Mouse (Mus musculus) hindbrain, embryonic 10.5 days (tissue): ENCODE measurements around the gene Phka2. TPM values are rescaled to one million over a fixed set of nuclear protein-coding genes. Genes with fewer than 3 reads are reported as not detected.

Experiments used
- DNase-seq: peaks from one replicate; pipeline ENCODE4 v3.0.0-alpha.2; 2017; ENCODE audit warnings: low spot score
- H3K27ac ChIP-seq: fragments of 300-500 bp; sonication (generic); 2 replicates; pipeline ENCODE4 v1.5.1; 2016; ENCODE audit warnings: mild to moderate bottlenecking, moderate library complexity
- H3K27me3 ChIP-seq: fragments of 300-500 bp; sonication (generic); 2 replicates; pipeline ENCODE4 v1.6.1; 2016; ENCODE audit warnings: mild to moderate bottlenecking; ENCODE audit not compliant: poor library complexity, insufficient read depth, severe bottlenecking
- H3K36me3 ChIP-seq: fragments of 300-500 bp; sonication (generic); 2 replicates; pipeline ENCODE4 v1.6.1; 2016; ENCODE audit warnings: mild to moderate bottlenecking, moderate library complexity
- H3K4me1 ChIP-seq: fragments of 300-500 bp; sonication (generic); replicated peaks from 2 replicates; pipeline ENCODE4 v1.6.1; 2016; ENCODE audit warnings: mild to moderate bottlenecking
- H3K4me3 ChIP-seq: fragments of 300-500 bp; sonication (generic); 2 replicates; pipeline ENCODE4 v1.5.1; 2016; ENCODE audit warnings: mild to moderate bottlenecking, moderate library complexity
- H3K9me3 ChIP-seq: fragments of 300-500 bp; sonication (generic); 2 replicates; pipeline ENCODE4 v1.6.1; 2016; ENCODE audit warnings: mild to moderate bottlenecking, moderate library complexity
- WGBS: fragments of 180-500 bp; shearing (Covaris S2); methylation state at CpG from one replicate; pipeline ENCODE4 v1.1.7; 2016; 5-methylcytosine and 5-hydroxymethylcytosine counted together
- polyA plus RNA-seq: library from polyadenylated mRNA; unstranded; fragments of >200 nt; fragmentation: Nextera tagmentation; extraction: Ambion mirVana; gene quantifications from 2 replicates; pipeline ENCODE4 v1.2.1, GENCODE M21; 2016

Gene Phka2
- polyA plus RNA-seq, 1 experiment from 2014 or later: 16.5 TPM

DNA sequence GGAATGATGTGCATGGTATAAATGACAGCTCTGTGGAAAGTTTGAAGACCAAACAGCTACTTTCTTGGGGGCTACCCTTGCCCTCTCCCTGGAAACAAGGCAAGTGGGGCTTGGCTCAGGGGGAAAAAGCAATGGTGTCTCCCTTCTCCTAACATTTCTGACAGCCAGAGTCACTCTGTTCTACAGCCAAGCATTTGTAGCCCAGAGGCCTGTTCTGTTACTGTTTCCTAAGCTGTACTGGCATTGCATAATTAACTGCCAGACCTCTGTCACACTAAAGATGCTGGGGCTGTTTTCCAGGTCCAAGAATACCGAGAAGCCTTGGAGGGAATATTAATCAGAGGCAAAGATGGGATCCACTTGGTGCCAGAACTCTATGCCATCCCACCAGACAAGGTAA, 46.9 kb downstream of the Phka2 start:
- H3K27me3 ChIP-seq: peaks cover 52% of the 10 kb centered on the region
- H3K27ac ChIP-seq: no peak overlapping the region
- H3K36me3 ChIP-seq: peaks cover 19% of the 10 kb centered on the region; the same call in 1 of the 2 replicates
- H3K9me3 ChIP-seq: no peaks in the 10 kb centered on the region
- no peaks in the 10 kb centered on the region for H3K4me1 ChIP-seq
- H3K4me3 ChIP-seq: no peak overlapping the region
- no peak for DNase-seq
- WGBS: 85% methylated on average over 1 of the region's 1 CpGs

DNA sequence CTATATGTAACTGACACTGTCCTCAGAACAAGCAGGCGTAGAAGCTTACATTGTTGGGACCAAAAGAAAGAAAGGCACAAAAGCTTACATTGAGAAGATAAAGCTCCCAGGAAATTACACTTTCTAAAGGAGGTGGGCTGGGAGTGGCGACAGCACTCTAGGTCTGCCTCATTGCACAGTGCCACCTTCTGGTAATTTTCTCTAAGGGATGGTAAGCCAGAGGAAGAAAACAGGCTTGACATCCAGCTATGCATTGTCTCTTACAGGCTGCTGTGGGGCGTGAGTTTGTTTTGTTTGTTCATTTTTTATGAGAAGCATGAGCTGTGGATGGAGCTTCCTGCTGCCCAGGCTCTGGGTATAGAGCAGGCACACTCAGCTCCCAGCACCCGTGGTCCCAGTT, 50.1 kb downstream of the Phka2 start:
- H3K27me3 ChIP-seq: peaks cover 70% of the 10 kb centered on the region
- DNase-seq: no peak
- no peaks in the 10 kb centered on the region for H3K9me3 ChIP-seq
- no peaks in the 10 kb centered on the region for H3K4me1 ChIP-seq
- 0 out of 2 replicates have a peak, but pooled peaks cover 12% of the 10 kb centered on the region for H3K36me3 ChIP-seq
- WGBS: 63% methylated on average over 4 of the region's 4 CpGs
- no peak overlapping the region for H3K4me3 ChIP-seq
- no peak overlapping the region for H3K27ac ChIP-seq

DNA sequence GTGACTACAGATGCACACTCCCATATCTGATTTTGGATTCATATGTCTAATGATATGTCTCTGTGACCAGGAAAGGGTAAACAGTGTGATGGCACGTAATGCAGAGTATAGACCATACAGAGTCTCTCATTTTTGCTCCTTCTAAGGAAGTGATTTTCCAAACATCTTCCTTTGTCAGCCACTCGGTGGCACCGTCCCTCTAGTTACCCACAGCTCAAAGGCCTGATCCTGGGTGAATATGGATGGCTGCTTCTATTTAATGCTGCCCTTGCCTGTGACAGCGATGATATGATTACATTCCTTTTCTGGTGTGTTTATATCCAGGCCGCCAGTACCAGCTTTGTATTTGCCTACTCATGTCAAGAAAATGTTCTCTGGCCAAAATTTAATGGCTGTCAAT, 81.6 kb downstream of the Phka2 start:
- peaks cover 8% of the 10 kb centered on the region; the same call in 1 of the 2 replicates for H3K36me3 ChIP-seq
- peaks cover 79% of the 10 kb centered on the region for H3K27me3 ChIP-seq
- no peak overlapping the region for H3K4me3 ChIP-seq
- 81% methylated on average over 5 of the region's 5 CpGs for WGBS
- H3K4me1 ChIP-seq: no peaks in the 10 kb centered on the region
- DNase-seq: no peak
- H3K9me3 ChIP-seq: no peaks in the 10 kb centered on the region
- no peak overlapping the region for H3K27ac ChIP-seq

DNA sequence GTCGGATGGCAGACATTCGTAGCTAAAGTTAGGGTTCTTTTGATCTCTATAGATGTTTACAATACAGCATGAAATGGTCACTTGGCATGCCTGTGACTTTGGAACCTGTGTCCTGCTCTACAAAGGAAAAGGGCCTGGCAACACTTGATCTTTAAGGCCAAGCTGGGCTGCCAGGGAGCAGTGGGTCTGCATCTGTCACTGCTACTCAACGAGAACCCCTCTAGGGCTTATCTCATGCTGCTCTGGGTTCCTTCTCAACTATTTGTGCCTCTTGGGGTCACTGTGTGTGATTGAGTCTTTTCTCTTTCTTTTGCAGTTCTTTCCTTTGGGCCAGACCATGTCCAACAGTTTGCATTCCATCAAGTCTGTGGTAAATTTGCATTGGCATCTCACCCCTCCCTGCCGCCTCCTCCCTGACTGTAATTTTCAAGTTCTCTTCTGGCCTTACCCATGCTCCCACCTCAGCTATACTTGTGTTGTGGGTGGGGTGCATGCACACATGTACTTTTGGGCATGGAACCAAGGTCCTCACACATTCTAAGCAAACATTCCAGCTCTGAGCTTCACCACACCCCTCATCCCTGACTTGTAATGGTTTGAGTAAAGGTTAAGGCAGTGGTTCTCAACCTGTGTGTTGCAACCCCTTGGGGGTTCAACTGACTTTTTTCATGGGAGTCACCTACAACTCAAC, 82.3 kb downstream of the Phka2 start:
- no peaks in the 10 kb centered on the region for H3K9me3 ChIP-seq
- DNase-seq: no peak
- no peak overlapping the region for H3K4me3 ChIP-seq
- H3K27ac ChIP-seq: no peak overlapping the region
- peaks cover 77% of the 10 kb centered on the region for H3K27me3 ChIP-seq
- H3K36me3 ChIP-seq: 0 out of 2 replicates have a peak, but pooled peaks cover 6% of the 10 kb centered on the region
- no peaks in the 10 kb centered on the region for H3K4me1 ChIP-seq
- WGBS: 91% methylated on average over 4 of the region's 4 CpGs

DNA sequence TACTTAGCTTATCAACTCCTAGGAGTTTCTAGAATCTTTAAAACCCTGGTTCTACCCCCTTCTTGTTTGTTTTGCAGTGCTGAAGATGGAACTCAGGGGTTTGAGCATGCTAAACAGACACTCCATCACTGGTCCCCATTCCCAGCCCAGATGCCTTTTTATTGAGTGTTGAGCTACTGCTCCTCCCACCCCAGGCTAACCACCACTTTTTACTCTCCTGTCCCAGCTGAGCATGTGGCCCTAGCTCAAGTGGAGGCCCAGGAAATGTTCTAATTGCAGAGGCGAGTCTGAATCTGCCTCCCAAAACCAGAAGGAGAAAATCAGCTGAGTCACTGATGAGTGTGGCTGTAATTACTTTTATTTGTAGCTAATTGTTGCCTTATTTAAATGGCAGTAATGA, 83.1 kb downstream of the Phka2 start:
- H3K27me3 ChIP-seq: peaks cover 72% of the 10 kb centered on the region

DNA sequence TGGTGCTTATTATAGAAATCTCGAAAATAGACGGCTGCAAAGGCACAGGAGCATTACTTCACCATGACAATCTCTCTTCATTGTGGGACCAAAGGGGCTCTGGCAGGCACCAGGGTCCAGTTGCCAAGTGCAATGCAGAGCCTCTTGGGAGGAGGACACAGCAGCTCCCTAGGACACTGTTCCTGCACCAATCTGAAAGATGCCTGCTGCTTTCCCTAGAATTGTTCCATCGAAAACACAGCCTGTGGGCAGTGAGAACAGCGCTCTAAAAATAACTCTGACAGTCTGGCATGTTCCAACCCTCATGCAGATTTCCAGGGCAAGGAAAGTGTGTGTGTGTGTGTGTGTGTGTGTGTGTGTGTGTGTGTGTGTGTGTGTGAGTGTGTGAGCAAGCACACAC, 86.6 kb downstream of the Phka2 start:
- 0 out of 2 replicates have a peak, but pooled peaks cover 10% of the 10 kb centered on the region for H3K36me3 ChIP-seq
- H3K4me3 ChIP-seq: no peak overlapping the region
- DNase-seq: no peak
- peaks cover 78% of the 10 kb centered on the region for H3K27me3 ChIP-seq
- H3K9me3 ChIP-seq: no peaks in the 10 kb centered on the region
- no peaks in the 10 kb centered on the region for H3K4me1 ChIP-seq
- WGBS: 86% methylated on average over 4 of the region's 4 CpGs
- no peak overlapping the region for H3K27ac ChIP-seq

More for the DNA sequence above, 83.1 kb downstream of the Phka2 start:
- no peak for DNase-seq
- H3K27ac ChIP-seq: no peak overlapping the region
- H3K4me3 ChIP-seq: no peak overlapping the region
- H3K4me1 ChIP-seq: no peaks in the 10 kb centered on the region
- 87% methylated on average over 1 of the region's 1 CpGs for WGBS
- H3K36me3 ChIP-seq: 0 out of 2 replicates have a peak, but pooled peaks cover 9% of the 10 kb centered on the region
- no peaks in the 10 kb centered on the region for H3K9me3 ChIP-seq

DNA sequence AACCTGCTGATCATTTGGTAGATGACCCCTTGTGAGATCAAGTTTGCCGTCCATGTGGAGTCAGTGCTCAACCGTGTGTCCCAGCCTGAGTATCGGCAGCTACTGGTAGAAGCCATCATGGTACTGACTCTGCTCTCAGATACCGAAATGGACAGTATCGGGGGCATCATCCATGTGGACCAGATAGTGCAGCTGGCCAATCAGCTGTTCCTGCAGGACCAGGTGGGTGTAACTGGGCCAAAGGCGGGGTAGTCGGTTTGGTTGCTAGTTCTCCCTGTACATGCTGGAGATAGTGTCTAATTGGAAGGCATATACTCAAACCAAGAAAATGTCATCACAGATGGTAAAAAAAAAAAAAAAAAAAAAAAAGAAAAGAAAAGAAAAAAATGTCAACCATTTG, 88.2 kb downstream of the Phka2 start:
- H3K4me3 ChIP-seq: no peak overlapping the region
- 0 out of 2 replicates have a peak, but pooled peaks cover 10% of the 10 kb centered on the region for H3K36me3 ChIP-seq
- DNase-seq: no peak
- peaks cover 63% of the 10 kb centered on the region for H3K27me3 ChIP-seq
- WGBS: 96% methylated on average over 7 of the region's 7 CpGs
- no peaks in the 10 kb centered on the region for H3K4me1 ChIP-seq
- H3K27ac ChIP-seq: no peak overlapping the region
- H3K9me3 ChIP-seq: no peaks in the 10 kb centered on the region

DNA sequence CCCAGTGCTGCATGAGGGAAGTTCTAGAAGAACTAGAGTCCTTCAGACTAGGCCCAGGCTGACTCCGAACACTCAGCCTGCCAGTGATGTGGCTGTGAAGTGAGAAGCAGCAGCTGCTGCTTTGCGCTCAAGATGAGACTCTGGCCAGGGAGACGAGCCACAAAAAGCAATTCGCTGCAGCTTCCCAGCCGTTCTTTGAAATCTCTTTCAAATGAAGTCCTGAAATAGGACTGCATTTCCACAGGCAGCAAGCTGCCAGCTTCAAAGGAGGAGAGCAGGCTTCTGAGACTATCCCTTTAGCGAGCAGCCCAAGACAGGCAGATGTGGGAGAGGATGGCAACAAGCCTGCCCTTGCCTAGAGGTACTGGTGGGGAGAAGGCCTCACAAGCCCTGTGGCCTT, 91.0 kb downstream of the Phka2 start:
- Histone ChIP-seq H3K27me3 (peaks cover 53% of the 10 kb centered on the region), H3K27ac (no peak overlapping the region), H3K36me3 (0 out of 2 replicates have a peak, but pooled peaks cover 4% of the 10 kb centered on the region), H3K9me3 (no peaks in the 10 kb centered on the region), H3K4me1 (peaks cover 1% of the 10 kb centered on the region), H3K4me3 (no peak overlapping the region)
- DNase-seq: no peak
- WGBS: 91% methylated on average over 6 of the region's 6 CpGs

DNA sequence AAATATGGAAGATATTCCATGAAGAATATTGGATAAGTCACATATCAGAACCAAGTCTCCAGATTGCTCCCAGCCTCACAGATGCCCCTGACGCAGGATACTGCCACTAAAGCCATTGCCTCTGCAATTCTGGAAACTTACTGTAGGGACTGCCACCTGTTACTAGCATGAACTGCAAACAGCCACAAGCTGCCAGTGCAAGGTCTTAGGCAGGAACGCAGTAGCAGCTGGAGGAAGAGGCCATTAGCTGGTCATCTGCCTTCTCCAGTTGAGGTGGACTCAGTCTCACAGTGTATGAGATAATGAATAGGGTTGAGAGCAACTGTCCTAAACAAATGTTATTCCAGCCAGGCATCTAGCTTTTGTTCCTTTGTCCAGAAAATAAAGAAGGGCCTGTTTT, 96.1 kb downstream of the Phka2 start:
- Histone ChIP-seq H3K4me1 (peaks cover 19% of the 10 kb centered on the region), H3K27me3 (peaks cover 69% of the 10 kb centered on the region), H3K4me3 (no peak overlapping the region), H3K9me3 (no peaks in the 10 kb centered on the region), H3K27ac (peak overlapping the region; percentile 70), H3K36me3 (no peaks in the 10 kb centered on the region)
- DNase-seq: no peak
- 91% methylated on average over 2 of the region's 2 CpGs for WGBS

DNA sequence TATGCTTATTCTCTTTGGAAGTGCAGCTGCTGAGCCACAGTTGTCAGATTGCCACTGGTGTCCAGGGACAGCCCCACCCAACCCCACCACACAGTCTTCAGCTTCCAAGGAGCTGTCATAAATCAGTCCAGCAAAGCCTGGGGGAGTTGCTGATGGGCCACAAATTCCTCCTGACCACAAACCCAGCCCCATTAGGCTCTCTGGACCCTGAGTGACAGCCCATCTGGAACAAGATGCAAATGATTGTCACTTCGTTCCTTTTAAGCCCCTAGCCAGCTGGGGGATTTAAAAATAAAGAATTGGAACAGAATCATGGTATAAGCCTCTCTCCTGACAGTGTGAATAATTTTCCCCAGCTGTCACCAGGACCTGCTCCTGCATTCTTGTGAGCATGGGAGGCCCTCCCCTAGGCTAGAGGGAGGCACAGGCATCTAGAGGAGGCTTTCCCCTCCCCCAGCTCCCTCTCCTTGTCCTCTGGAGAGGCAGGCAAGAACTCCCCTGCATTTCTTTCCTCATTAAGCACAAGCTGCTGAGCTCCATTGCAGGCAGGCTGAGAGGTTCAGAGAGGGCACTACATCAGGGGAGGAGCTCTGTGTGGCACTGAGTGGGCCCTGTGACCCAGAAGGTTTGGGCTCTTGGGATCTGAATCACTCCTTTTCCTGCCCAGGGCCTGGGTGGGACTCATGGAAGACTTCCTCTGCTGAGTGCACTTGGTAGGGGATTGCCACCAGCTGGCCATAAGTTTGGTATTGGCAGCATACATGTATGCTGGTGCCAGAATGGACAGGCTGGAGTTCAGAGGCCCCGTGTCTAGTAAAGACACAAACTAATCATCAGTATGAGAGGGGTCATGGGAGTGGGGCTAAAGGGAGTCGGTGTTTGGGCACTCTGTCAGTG, 96.8 kb downstream of the Phka2 start:
- no peaks in the 10 kb centered on the region for H3K36me3 ChIP-seq

DNA sequence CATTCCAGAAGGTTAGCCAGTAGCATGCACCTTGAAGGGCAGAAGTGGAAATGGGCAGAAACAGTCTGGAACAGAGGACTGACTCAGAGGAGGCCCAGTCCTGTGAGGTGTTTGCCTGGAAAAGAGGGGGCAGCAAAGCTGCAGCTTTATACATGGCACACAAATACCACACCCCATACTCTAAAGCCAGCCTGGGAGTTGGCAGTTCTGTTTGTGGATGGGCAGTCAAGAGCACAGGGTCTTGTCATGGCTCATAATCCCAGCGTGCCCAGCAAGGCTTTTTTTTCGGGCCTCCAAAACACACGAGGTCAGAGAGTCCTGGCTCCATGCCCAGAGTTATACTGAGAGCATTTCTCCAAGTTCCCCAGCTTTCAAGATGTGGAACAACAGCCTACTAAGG, 99.1 kb downstream of the Phka2 start:
- 72% methylated on average over 3 of the region's 3 CpGs for WGBS
- no peak overlapping the region for H3K27ac ChIP-seq
- DNase-seq: no peak
- H3K4me3 ChIP-seq: no peak overlapping the region
- no peaks in the 10 kb centered on the region for H3K9me3 ChIP-seq
- H3K4me1 ChIP-seq: peaks cover 19% of the 10 kb centered on the region
- no peaks in the 10 kb centered on the region for H3K36me3 ChIP-seq
- H3K27me3 ChIP-seq: peaks cover 95% of the 10 kb centered on the region

More for the DNA sequence above, 96.8 kb downstream of the Phka2 start:
- H3K4me3 ChIP-seq: no peak overlapping the region
- H3K27me3 ChIP-seq: peaks cover 74% of the 10 kb centered on the region
- H3K9me3 ChIP-seq: no peaks in the 10 kb centered on the region
- peaks cover 19% of the 10 kb centered on the region for H3K4me1 ChIP-seq
- peak; percentile 42 for DNase-seq
- whole genome bisulfite sequencing: 53% methylated on average over 3 of the region's 3 CpGs
- peak overlapping the region; percentile 70 for H3K27ac ChIP-seq

DNA sequence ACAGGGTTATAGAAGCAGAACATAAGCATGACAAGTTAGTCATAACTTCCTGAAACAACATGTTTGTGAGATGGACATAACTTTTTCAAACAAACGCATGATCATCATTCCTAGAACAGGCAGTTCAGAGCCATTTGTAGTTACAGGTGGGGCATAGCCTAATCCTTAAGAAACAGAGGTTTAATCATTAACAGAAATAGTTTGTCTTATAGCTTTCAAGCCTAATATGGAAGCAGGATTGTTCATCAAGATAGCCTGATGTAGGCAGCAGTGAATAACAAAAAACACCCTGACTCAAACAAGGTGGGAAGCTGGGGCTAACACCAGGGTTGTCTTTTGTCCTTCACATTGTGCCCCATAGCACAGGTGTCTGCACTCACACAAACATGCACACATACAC, 100.8 kb downstream of the Phka2 start:
- Histone ChIP-seq H3K4me3 (no peak overlapping the region), H3K27ac (no peak overlapping the region), H3K9me3 (no peaks in the 10 kb centered on the region), H3K27me3 (peaks cover 85% of the 10 kb centered on the region), H3K36me3 (no peaks in the 10 kb centered on the region), H3K4me1 (peaks cover 19% of the 10 kb centered on the region)
- WGBS: 86% methylated on average over 1 of the region's 1 CpGs
- DNase-seq: no peak

DNA sequence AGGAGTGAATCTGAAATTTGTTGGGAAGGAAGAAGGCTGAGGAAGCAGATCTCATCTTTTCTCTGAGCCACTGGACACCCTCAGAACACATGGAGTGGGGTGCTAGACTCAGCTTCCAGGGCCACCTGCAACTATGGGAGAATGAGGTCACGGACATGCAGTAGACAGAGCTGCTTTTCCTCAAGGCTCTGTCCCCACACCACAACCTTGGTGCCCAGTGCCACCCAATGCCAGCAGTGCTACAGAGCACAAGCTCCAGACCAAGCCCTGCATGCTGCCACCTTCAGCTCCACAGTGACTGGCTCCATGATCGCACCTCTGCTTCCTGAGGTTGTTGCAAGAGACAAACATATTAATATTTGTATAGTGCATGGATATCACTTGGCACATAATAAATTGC, 101.3 kb downstream of the Phka2 start:
- peaks cover 80% of the 10 kb centered on the region for H3K27me3 ChIP-seq
- H3K36me3 ChIP-seq: no peaks in the 10 kb centered on the region

More for the DNA sequence above, 101.3 kb downstream of the Phka2 start:
- no peak for DNase-seq
- Histone ChIP-seq H3K4me1 (peaks cover 14% of the 10 kb centered on the region), H3K9me3 (no peaks in the 10 kb centered on the region), H3K27ac (no peak overlapping the region), H3K4me3 (no peak overlapping the region)
- WGBS: 90% methylated on average over 2 of the region's 2 CpGs
